ENCODE assay signal across 8 mouse cellular contexts in genomic region chr19:43815661-43816414, GRCm38 (mm10). TPM values are rescaled to one million over a fixed set of nuclear protein-coding genes. Genes with fewer than 3 reads are reported as not detected.
DNase-seq lines count a peak whose midpoint lies in the region; ATAC-seq and TF ChIP-seq lines count a peak whose summit lies in the region.

No protein-coding gene starts in this region.

- 0 out of 2 replicates have a peak, but pooled peaks cover 2% of the 10 kb centered on the region for H3K27me3 ChIP-seq in spleen, adult 2 months (ENCODE audit: control insufficient read depth, insufficient read depth, low read length)
- H3K27me3 ChIP-seq in lung, embryonic 16.5 days (ENCODE audit: control insufficient read depth, insufficient read depth, low read depth, low read length), result no peaks in the 10 kb centered on the region
- 0 out of 2 replicates have a peak, but pooled peaks cover 3% of the 10 kb centered on the region for H3K27me3 ChIP-seq in midbrain, embryonic 13.5 days
- H3K27me3 ChIP-seq in liver, embryonic 11.5 days (replicated peaks; ENCODE audit: control insufficient read depth, insufficient read depth, low read length), result no peaks in the 10 kb centered on the region

- no peaks in the 10 kb centered on the region for H3K36me3 ChIP-seq in spleen, adult 2 months (ENCODE audit: control insufficient read depth, insufficient read depth, low read length)
- no peaks in the 10 kb centered on the region for H3K36me3 ChIP-seq in lung, embryonic 16.5 days (ENCODE audit: control insufficient read depth, insufficient read depth, low read length)
- no peaks in the 10 kb centered on the region for H3K36me3 ChIP-seq in midbrain, embryonic 13.5 days
- no peaks in the 10 kb centered on the region for H3K36me3 ChIP-seq in liver, embryonic 11.5 days (ENCODE audit: control insufficient read depth, insufficient read depth, low read length)

- no peak for DNase-seq in frontal cortex, postnatal 25 days (ENCODE audit: low spot score in 2 of 2)
- no peak for DNase-seq in spleen, adult 2 months (ENCODE audit: low read depth in 1 of 2, low spot score in 2 of 2)
- DNase-seq in spleen, adult 12 weeks (ENCODE audit: low spot score), result no peak
- no peak for DNase-seq in layer of hippocampus, postnatal 14 days (ENCODE audit: low spot score in 2 of 2)
- DNase-seq in liver, embryonic 11.5 days (ENCODE audit: low spot score), result no peak

- no peaks in the 10 kb centered on the region for H3K4me1 ChIP-seq in spleen, adult 2 months (ENCODE audit: control insufficient read depth, insufficient read depth, insufficient read length)
- H3K4me1 ChIP-seq in lung, embryonic 16.5 days (replicated peaks; ENCODE audit: control insufficient read depth, insufficient read depth, low read length), result no peaks in the 10 kb centered on the region
- no peaks in the 10 kb centered on the region for H3K4me1 ChIP-seq in midbrain, embryonic 13.5 days (replicated peaks)
- no peaks in the 10 kb centered on the region for H3K4me1 ChIP-seq in liver, embryonic 11.5 days (replicated peaks; ENCODE audit: control insufficient read depth, insufficient read depth, low read length)

- no peak for TF ChIP-seq POLR2A in spleen, adult 2 months (IDR thresholded peaks at IDR 0.05; ENCODE audit: low read depth, low read length)

- no peak overlapping the region for H3K27ac ChIP-seq in spleen, adult 2 months (ENCODE audit: insufficient read depth, low read length)
- no peak overlapping the region for H3K27ac ChIP-seq in lung, embryonic 16.5 days (ENCODE audit: low read length)
- no peak overlapping the region for H3K27ac ChIP-seq in midbrain, embryonic 13.5 days
- H3K27ac ChIP-seq in liver, embryonic 11.5 days (ENCODE audit: low read depth, low read length), result no peak overlapping the region

- no peaks in the 10 kb centered on the region for H3K9me3 ChIP-seq in lung, embryonic 16.5 days (ENCODE audit: control insufficient read depth, low read length)
- no peaks in the 10 kb centered on the region for H3K9me3 ChIP-seq in midbrain, embryonic 13.5 days
- no peaks in the 10 kb centered on the region for H3K9me3 ChIP-seq in liver, embryonic 11.5 days (ENCODE audit: control insufficient read depth, low read length)

- H3K9ac ChIP-seq in lung, embryonic 16.5 days (ENCODE audit: low read length), result peak overlapping the region; percentile 39
- H3K9ac ChIP-seq in midbrain, embryonic 13.5 days (replicated peaks), result no peak overlapping the region
- H3K9ac ChIP-seq in liver, embryonic 11.5 days (ENCODE audit: low read depth, low read length), result no peak overlapping the region

- 51% methylated on average over 14 of the region's 14 CpGs for WGBS in spleen, adult 2 months
- WGBS in lung, embryonic 16.5 days, result 51% methylated on average over 14 of the region's 14 CpGs
- 79% methylated on average over 14 of the region's 14 CpGs for WGBS in midbrain, embryonic 13.5 days
- 61% methylated on average over 14 of the region's 14 CpGs for WGBS in liver, embryonic 11.5 days

- H3K4me3 ChIP-seq in spleen, adult 2 months (ENCODE audit: extremely low read depth, insufficient read depth, insufficient read length), result peak overlapping the region; percentile 30
- H3K4me3 ChIP-seq in lung, embryonic 16.5 days (ENCODE audit: low read length), result peak overlapping the region; percentile 36
- H3K4me3 ChIP-seq in midbrain, embryonic 13.5 days (replicated peaks), result no peak overlapping the region
- H3K4me3 ChIP-seq in liver, embryonic 11.5 days (ENCODE audit: low read depth, low read length), result no peak overlapping the region

- TF ChIP-seq CTCF in spleen, adult 2 months (IDR thresholded peaks at IDR 0.05; ENCODE audit: extremely low read depth, insufficient read depth, insufficient read length, insufficient replicate concordance), result no peak

- H3K4me2 ChIP-seq in lung, embryonic 16.5 days (ENCODE audit: low read depth, low read length), result peak overlapping the region; percentile 42
- no peak overlapping the region for H3K4me2 ChIP-seq in midbrain, embryonic 13.5 days (replicated peaks)
- no peak overlapping the region for H3K4me2 ChIP-seq in liver, embryonic 11.5 days

- ATAC-seq in frontal cortex, adult (ENCODE audit: low TSS enrichment), result peak; percentile 85
- no peak for ATAC-seq in lung, embryonic 16.5 days (ENCODE audit: low read depth)
- no peak for ATAC-seq in midbrain, embryonic 13.5 days
- ATAC-seq in liver, embryonic 11.5 days (replicated peaks; ENCODE audit: low FRiP score), result no peak

RNA-seq across cellular contexts. Expression of gene Abcc2, which starts 33.8 kb away (rescaled TPM):
- polyA plus RNA-seq in spleen, adult 2 months (2012; rRNA removed), result 0.14 and 0.21 TPM in 2 replicates
- 0.18 TPM in 1 of 2 replicates, not detected in the other for polyA plus RNA-seq in lung, embryonic 16.5 days (2015; fragmentation: Nextera tagmentation; extraction: Ambion mirVana)
- 0.03 TPM in 2 replicates for polyA plus RNA-seq in midbrain, embryonic 13.5 days (2015; fragmentation: Nextera tagmentation; extraction: Ambion mirVana)
- under 1 TPM; 0.07 to 0.10 TPM for total RNA-seq in layer of hippocampus, postnatal 14 days (2021)
- 4.5 and 5.1 TPM in 2 replicates for polyA plus RNA-seq in liver, embryonic 11.5 days (2014; fragmentation: Nextera tagmentation; extraction: Ambion mirVana)

Comparison
In these comparisons a context has a peak if more than half of its experiments do, and no peak if none do; other contexts are left out.
1. H3K4me3 ChIP-seq: peak in spleen, adult 2 months (single experiment) and lung, embryonic 16.5 days (single experiment); none in midbrain, embryonic 13.5 days (single experiment) and liver, embryonic 11.5 days (single experiment).